Mouse (Mus musculus): Measurements from ENCODE around the gene Tsks. TPM values are rescaled to one million over a fixed set of nuclear protein-coding genes. Genes with fewer than 3 reads are reported as not detected.

Gene Tsks
- total and polyA plus RNA-seq, 3 experiments = 0.08 TPM; not detected in 2

- Histone ChIP-seq H3K27me3 (ENCODE audit: control insufficient read depth in 1 of 2, insufficient read depth in 2 of 2, low read length in 2 of 2) (no peaks in the 10 kb centered on the region), H3K9me3 (replicated peaks; ENCODE audit: insufficient read depth, low read length) (no peaks in the 10 kb centered on the region), H3K27ac (ENCODE audit: control insufficient read depth, low read depth, low read length) (no peak overlapping the region), H3K9ac (ENCODE audit: control insufficient read depth, low read depth, low read length, poor library complexity, severe bottlenecking) (no peak overlapping the region; the same call in 1 of the 2 replicates), H3K4me1 (ENCODE audit: control insufficient read depth in 1 of 2, insufficient read depth in 2 of 2, low read length in 2 of 2) (peaks cover 0 to 8% of the 10 kb centered on the region in 2 experiments; a peak in 1 of 4 replicates), H3K4me3 (ENCODE audit: control insufficient read depth in 1 of 2, insufficient read depth in 1 of 2, low read depth in 2 of 2, low read length in 2 of 2) (no peak overlapping the region), H3K36me3 (ENCODE audit: control insufficient read depth in 1 of 2, insufficient read depth in 2 of 2, low read length in 2 of 2) (peaks cover 0 to 6% of the 10 kb centered on the region in 2 experiments; a peak in 3 of 4 replicates), H3K79me2 (ENCODE audit: control insufficient read depth, insufficient read depth, low read length, poor library complexity) (no peaks in the 10 kb centered on the region)
- no peak for DNase-seq (ENCODE audit: low read depth, low spot score)
- TF ChIP-seq RAD21 (IDR thresholded peaks at IDR 0.05; ENCODE audit: low read depth, low read length) (no peak), POLR2AphosphoS5 (IDR thresholded peaks at IDR 0.05; ENCODE audit: borderline replicate concordance, low read depth, low read length) (no peak), CHD2 (IDR thresholded peaks at IDR 0.05; ENCODE audit: low read length) (no peak), GATA1 (IDR thresholded peaks at IDR 0.05; ENCODE audit: low read depth, low read length) (no peak), POLR2A (IDR thresholded peaks at IDR 0.05; ENCODE audit: control insufficient read depth in 1 of 2, insufficient read depth in 1 of 2, low read depth in 1 of 2, low read length in 2 of 2, poor library complexity in 1 of 2) (no peak), ETS1 (IDR thresholded peaks at IDR 0.05; ENCODE audit: low read depth, low read length) (no peak), POLR2AphosphoS2 (IDR thresholded peaks at IDR 0.05; ENCODE audit: low read length) (no peak)
These were observed 32.1 kb downstream of the Tsks start for GRCm38 (mm10) chr7:44975117-44975419.

GRCm38 (mm10) chr7:44978300-44978699 lies 35.3 kb downstream of the Tsks start:
- Histone ChIP-seq H3K4me1 (ENCODE audit: control insufficient read depth in 1 of 2, insufficient read depth in 2 of 2, low read length in 2 of 2) (peaks cover 0 to 5% of the 10 kb centered on the region in 2 experiments; a peak in 1 of 4 replicates), H3K27ac (ENCODE audit: control insufficient read depth, low read depth, low read length) (no peak overlapping the region), H3K79me2 (ENCODE audit: control insufficient read depth, insufficient read depth, low read length, poor library complexity) (peaks cover 7% of the 10 kb centered on the region), H3K9me3 (replicated peaks; ENCODE audit: insufficient read depth, low read length) (no peaks in the 10 kb centered on the region), H3K27me3 (ENCODE audit: control insufficient read depth in 1 of 2, insufficient read depth in 2 of 2, low read length in 2 of 2) (no peaks in the 10 kb centered on the region), H3K36me3 (ENCODE audit: control insufficient read depth in 1 of 2, insufficient read depth in 2 of 2, low read length in 2 of 2) (peaks cover 0 to 16% of the 10 kb centered on the region in 2 experiments; a peak in 3 of 4 replicates), H3K4me3 (ENCODE audit: control insufficient read depth in 1 of 2, insufficient read depth in 1 of 2, low read depth in 2 of 2, low read length in 2 of 2) (no peak overlapping the region), H3K9ac (ENCODE audit: control insufficient read depth, low read depth, low read length, poor library complexity, severe bottlenecking) (no peak overlapping the region)
- no peak for DNase-seq (ENCODE audit: low read depth, low spot score)
- no peak for TF ChIP-seq RAD21 (IDR thresholded peaks at IDR 0.05; ENCODE audit: low read depth, low read length)
- no peak for TF ChIP-seq MAFK (IDR thresholded peaks at IDR 0.05; ENCODE audit: borderline replicate concordance, low read depth, low read length)
- no peak for TF ChIP-seq TBP (IDR thresholded peaks at IDR 0.05; ENCODE audit: low read depth, low read length)
- TF ChIP-seq POLR2A (IDR thresholded peaks at IDR 0.05; ENCODE audit: control insufficient read depth in 1 of 2, insufficient read depth in 1 of 2, low read depth in 1 of 2, low read length in 2 of 2, poor library complexity in 1 of 2) = no peak
- no peak for TF ChIP-seq ZNF384 (IDR thresholded peaks at IDR 0.05; ENCODE audit: low read depth, low read length)
- TF ChIP-seq GABPA (IDR thresholded peaks at IDR 0.05; ENCODE audit: low read depth, low read length) = no peak
- TF ChIP-seq SMC3 (IDR thresholded peaks at IDR 0.05; ENCODE audit: low read depth, low read length) = no peak
- TF ChIP-seq MEF2A (IDR thresholded peaks at IDR 0.05; ENCODE audit: extremely low read depth, insufficient replicate concordance, low read depth, low read length, poor library complexity, severe bottlenecking) = no peak
- no peak for TF ChIP-seq ETS1 (IDR thresholded peaks at IDR 0.05; ENCODE audit: low read depth, low read length)
- TF ChIP-seq BHLHE40 (IDR thresholded peaks at IDR 0.05; ENCODE audit: borderline replicate concordance, low read depth, low read length) = no peak
- no peak for TF ChIP-seq CHD1 (IDR thresholded peaks at IDR 0.05; ENCODE audit: low read depth, low read length)
- no peak for TF ChIP-seq E2F4 (IDR thresholded peaks at IDR 0.05; ENCODE audit: borderline replicate concordance, low read depth, low read length)
- TF ChIP-seq EP300 (IDR thresholded peaks at IDR 0.05; ENCODE audit: low read depth in 1 of 2, low read length in 2 of 2) = no peak
- no peak for TF ChIP-seq POLR2AphosphoS2 (IDR thresholded peaks at IDR 0.05; ENCODE audit: low read length)
- no peak for TF ChIP-seq POLR2AphosphoS5 (IDR thresholded peaks at IDR 0.05; ENCODE audit: borderline replicate concordance, low read depth, low read length)
- TF ChIP-seq TAL1 (IDR thresholded peaks at IDR 0.05; ENCODE audit: low read length) = no peak
